Mouse (Mus musculus): ENCODE data around the gene Mroh2b.

DNA sequence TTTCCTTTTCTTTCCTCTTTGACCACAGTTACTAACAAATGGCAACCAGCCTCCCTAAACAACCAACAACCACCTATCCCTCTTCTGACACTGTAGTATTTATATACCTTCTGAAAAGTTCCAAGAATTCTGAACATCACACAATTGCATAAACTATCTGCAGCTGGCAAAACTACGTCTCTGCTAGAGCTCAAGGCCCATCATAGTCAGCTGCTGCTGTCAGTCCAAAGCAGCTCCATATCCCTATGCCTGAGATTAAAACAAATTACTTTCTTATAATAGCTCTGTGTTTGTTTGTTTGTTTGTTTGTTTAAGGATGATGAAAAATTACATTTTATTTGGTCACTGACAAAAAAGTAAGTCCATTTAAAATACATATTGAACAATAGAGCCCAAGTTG lies 48.5 kb upstream of the Mroh2b start:
- TF ChIP-seq CTCF (IDR thresholded peaks at IDR 0.05; ENCODE audit: borderline replicate concordance, insufficient read depth, low read depth, low read length) (no peak), POLR2A (IDR thresholded peaks at IDR 0.05; ENCODE audit: borderline replicate concordance, insufficient read depth, low read length) (no peak)
